Mouse (Mus musculus) cortical plate, adult 2 months (tissue): Measurements from ENCODE around the gene Nck2.

Source experiments
- CTCF ChIP-seq: fragments of 200-500 bp; IDR thresholded peaks from 2 replicates; pipeline ENCODE4 v1.5.1; 2011; ENCODE audit warnings: mild to moderate bottlenecking, control low read depth, low read length; ENCODE audit not compliant: insufficient read depth; ENCODE audit errors: extremely low read depth
- POLR2A ChIP-seq: fragments of 200-500 bp; IDR thresholded peaks from 2 replicates; pipeline ENCODE4 v1.6.1; 2011; ENCODE audit warnings: mild to moderate bottlenecking, low read length, control low read depth; ENCODE audit not compliant: insufficient read depth; ENCODE audit errors: extremely low read depth

DNA sequence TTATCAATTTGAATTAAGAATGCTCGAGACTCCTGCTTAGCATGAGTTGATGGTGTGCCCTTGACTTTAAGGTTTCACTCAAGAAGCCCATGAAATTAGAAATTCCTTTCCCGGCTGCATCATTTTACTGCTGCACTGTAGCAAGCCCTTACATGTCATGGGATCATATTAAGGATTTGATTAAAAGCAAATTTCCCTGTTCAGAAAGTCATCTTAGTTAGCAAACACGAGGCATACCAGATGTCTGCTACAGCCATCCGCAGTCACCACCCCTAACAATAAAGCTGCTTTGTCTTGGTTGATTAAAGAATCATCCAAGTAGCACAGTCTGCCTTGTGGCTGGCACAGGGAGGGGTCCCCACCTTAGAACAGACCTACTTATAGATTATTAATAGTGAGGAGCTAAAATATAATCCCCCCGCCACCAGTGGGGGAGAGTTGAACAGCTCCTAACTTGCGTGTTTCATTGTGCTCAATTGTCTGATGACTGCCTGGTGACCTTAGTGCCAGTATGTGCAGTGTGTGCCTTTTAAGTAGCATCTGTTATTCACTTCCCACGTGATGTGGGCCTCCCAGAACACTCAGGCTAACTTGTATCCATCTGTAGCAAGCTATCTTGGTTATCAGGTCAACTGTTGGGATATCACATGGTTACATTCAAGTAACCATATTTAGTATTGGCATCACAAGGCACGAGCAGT, 122.4 kb downstream of the Nck2 start:
- no peak for TF ChIP-seq POLR2A
- no peak for TF ChIP-seq CTCF
